ENCODE assay signal across 1 mouse cellular context in the genomic region with DNA sequence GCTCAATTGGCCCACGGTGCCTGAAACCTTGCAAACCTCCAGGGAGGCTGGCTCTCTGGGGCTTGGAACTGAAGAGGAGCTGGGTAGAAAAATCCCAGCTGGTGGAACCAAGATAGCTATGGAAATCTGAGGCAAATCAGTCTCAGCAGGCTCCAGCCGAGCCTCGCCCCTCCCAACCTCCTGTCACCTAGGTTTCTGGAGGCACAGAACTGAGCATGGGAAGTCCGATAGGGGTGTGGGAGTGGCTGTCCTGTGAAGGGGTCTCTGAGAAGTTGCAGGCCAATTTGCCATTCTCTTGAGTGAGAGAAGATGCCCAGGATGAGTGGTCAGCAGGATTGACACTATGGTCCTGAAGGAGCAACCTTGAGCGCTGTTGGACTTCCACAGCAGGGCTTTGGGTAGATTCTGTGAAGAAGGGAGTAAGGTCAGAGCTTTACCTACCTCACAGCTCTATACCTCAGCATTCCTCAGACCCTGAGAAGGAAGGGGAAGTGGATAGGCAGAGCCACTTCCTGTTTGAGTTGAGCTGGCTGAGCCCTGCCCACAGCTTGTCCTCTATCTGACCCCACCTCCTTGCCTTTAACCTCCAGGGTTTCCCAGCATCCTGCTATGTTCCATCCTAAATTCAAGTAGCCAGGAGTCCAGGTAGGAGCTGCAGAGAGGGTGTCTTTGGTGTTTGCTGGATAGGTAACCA.
A peak's percentile ranks its signal among the peaks of the same experiment; 100 is the strongest.
TF ChIP-seq lines count a peak whose summit lies in the region.

No protein-coding gene starts in this region.

TF ChIP-seq in MEL, 35 proteins besides CTCF, POLR2A, EP300 and RAD21:
- no peak for TF ChIP-seq POLR2AphosphoS2 (IDR thresholded peaks at IDR 0.05; ENCODE audit: low read length)
- no peak for TF ChIP-seq ZKSCAN1 (IDR thresholded peaks at IDR 0.05; ENCODE audit: low read depth, low read length)
- TF ChIP-seq MAZ (IDR thresholded peaks at IDR 0.05; ENCODE audit: low read depth, low read length), result no peak
- TF ChIP-seq BHLHE40 (IDR thresholded peaks at IDR 0.05; ENCODE audit: borderline replicate concordance, low read depth, low read length), result no peak
- peak; percentile 35; the same call in 1 of the 2 replicates for TF ChIP-seq NELFE (IDR thresholded peaks at IDR 0.05; ENCODE audit: low read depth, low read length)
- TF ChIP-seq MXI1 (IDR thresholded peaks at IDR 0.05; ENCODE audit: low read depth, low read length), result no peak
- TF ChIP-seq UBTF (IDR thresholded peaks at IDR 0.05; ENCODE audit: borderline replicate concordance, insufficient read depth, low read depth, low read length), result no peak
- TF ChIP-seq GABPA (IDR thresholded peaks at IDR 0.05; ENCODE audit: low read depth, low read length), result no peak
- TF ChIP-seq ZNF384 (IDR thresholded peaks at IDR 0.05; ENCODE audit: low read depth, low read length), result no peak
- TF ChIP-seq MAX (IDR thresholded peaks at IDR 0.05; ENCODE audit: low read length), result no peak
- 0 out of 2 replicates have a peak, but pooled peaks have one; percentile 16 for TF ChIP-seq SIN3A (IDR thresholded peaks at IDR 0.05; ENCODE audit: low read length)
- TF ChIP-seq ELF1 (IDR thresholded peaks at IDR 0.05; ENCODE audit: low read depth, low read length), result peak; percentile 68; the same call in 1 of the 2 replicates
- no peak for TF ChIP-seq KAT2A (conservative IDR thresholded peaks at IDR 0.05; ENCODE audit: low read depth, low read length)
- peak; percentile 58; the same call in 1 of the 2 replicates for TF ChIP-seq HCFC1 (IDR thresholded peaks at IDR 0.05; ENCODE audit: low read depth, low read length)
- no peak for TF ChIP-seq MYB (IDR thresholded peaks at IDR 0.05; ENCODE audit: low read depth, low read length)
- 0 out of 2 replicates have a peak, but pooled peaks have one; percentile 14 for TF ChIP-seq TBP (IDR thresholded peaks at IDR 0.05; ENCODE audit: low read depth, low read length)
- TF ChIP-seq ETS1 (IDR thresholded peaks at IDR 0.05; ENCODE audit: low read depth, low read length), result no peak
- no peak for TF ChIP-seq MEF2A (IDR thresholded peaks at IDR 0.05; ENCODE audit: extremely low read depth, insufficient replicate concordance, low read depth, low read length, poor library complexity, severe bottlenecking)
- TF ChIP-seq TAL1 (IDR thresholded peaks at IDR 0.05; ENCODE audit: low read length), result no peak
- TF ChIP-seq MAFK (IDR thresholded peaks at IDR 0.05; ENCODE audit: borderline replicate concordance, low read depth, low read length), result no peak
- TF ChIP-seq USF1 (IDR thresholded peaks at IDR 0.05; ENCODE audit: low read depth, low read length), result no peak
